Mouse (Mus musculus) gastrocnemius, postnatal 25 days (tissue): Measurements from ENCODE around the gene Ank3. TPM values are rescaled to one million over a fixed set of nuclear protein-coding genes. Genes with fewer than 3 reads are reported as not detected.

Experiments
- DNase-seq: peaks from one replicate; pipeline ENCODE4 v3.0.0; 2022
- total RNA-seq, 2 experiments: library from RNA; stranded (reverse); gene quantifications; 1 replicate in 1 of 2; 2 replicates in 1 of 2; pipeline ENCODE4 v1.2.3; 2021

Gene Ank3
- total RNA-seq, 2 experiments from 2014 or later = 86.6 to 98.7 TPM

- no peak for DNase-seq
These were observed 219.1 kb downstream of the Ank3 start for GRCm38 (mm10) chr10:69617537-69618112.

GRCm38 (mm10) chr10:69620692-69621382, 222.3 kb downstream of the Ank3 start:
- no peak for DNase-seq

- DNase-seq = no peak
These were observed 229.2 kb downstream of the Ank3 start for GRCm38 (mm10) chr10:69627767-69628166.

GRCm38 (mm10) chr10:69628743-69629142, 230.2 kb downstream of the Ank3 start:
- DNase-seq = no peak

- DNase-seq = no peak
These were observed 232.3 kb downstream of the Ank3 start for GRCm38 (mm10) chr10:69630802-69631388.

- no peak for DNase-seq
These were observed 234.3 kb downstream of the Ank3 start for GRCm38 (mm10) chr10:69632885-69633284.

GRCm38 (mm10) chr10:69634891-69635290, 236.3 kb downstream of the Ank3 start:
- no peak for DNase-seq

GRCm38 (mm10) chr10:69635910-69636656, 237.5 kb downstream of the Ank3 start:
- no peak for DNase-seq

GRCm38 (mm10) chr10:69639138-69639537, 240.6 kb downstream of the Ank3 start:
- DNase-seq = no peak

- no peak for DNase-seq
These were observed 242.0 kb downstream of the Ank3 start for GRCm38 (mm10) chr10:69640617-69641016.

- no peak for DNase-seq
These were observed 244.9 kb downstream of the Ank3 start for GRCm38 (mm10) chr10:69643481-69643880.

GRCm38 (mm10) chr10:69643986-69644385, 245.4 kb downstream of the Ank3 start:
- no peak for DNase-seq

- DNase-seq = no peak
These were observed 246.8 kb downstream of the Ank3 start for GRCm38 (mm10) chr10:69645311-69645802.

- DNase-seq = no peak
These were observed 247.4 kb downstream of the Ank3 start for GRCm38 (mm10) chr10:69645929-69646328.

GRCm38 (mm10) chr10:69650074-69650473, 251.5 kb downstream of the Ank3 start:
- DNase-seq = no peak

- DNase-seq = peak; percentile 41
These were observed 254.1 kb downstream of the Ank3 start for GRCm38 (mm10) chr10:69652660-69653059.

- DNase-seq = no peak
These were observed 254.6 kb downstream of the Ank3 start for GRCm38 (mm10) chr10:69653121-69653677.

- no peak for DNase-seq
These were observed 255.6 kb downstream of the Ank3 start for GRCm38 (mm10) chr10:69654176-69654575.

GRCm38 (mm10) chr10:69654866-69655633, 256.5 kb downstream of the Ank3 start:
- DNase-seq = no peak

GRCm38 (mm10) chr10:69656321-69656720, 257.7 kb downstream of the Ank3 start:
- peak; percentile 25 for DNase-seq

GRCm38 (mm10) chr10:69659818-69660217, 261.2 kb downstream of the Ank3 start:
- DNase-seq = no peak

GRCm38 (mm10) chr10:69662338-69662737, 263.8 kb downstream of the Ank3 start:
- DNase-seq = peak; percentile 54
